Mouse (Mus musculus) heart, postnatal 14 days (tissue): Measurements from ENCODE around the gene Med27. TPM values are rescaled to one million over a fixed set of nuclear protein-coding genes. Genes with fewer than 3 reads are reported as not detected.

Experiments
- DNase-seq, 2 experiments: peaks; one replicate each; pipeline ENCODE4 v3.0.0; 2021 to 2022
- intact Hi-C: fragments of 180-260 bp; cut with DNase I; formaldehyde crosslinking; loops from one replicate; pipeline ENCODE4 v1.15.1; 2025
- total RNA-seq, 2 experiments: library from RNA; stranded (reverse); gene quantifications; 2 replicates each; pipeline ENCODE4 v1.2.3; 2021

The Med27 gene
- total RNA-seq, 2 experiments from 2014 or later: 15.2 to 15.5 TPM

DNA sequence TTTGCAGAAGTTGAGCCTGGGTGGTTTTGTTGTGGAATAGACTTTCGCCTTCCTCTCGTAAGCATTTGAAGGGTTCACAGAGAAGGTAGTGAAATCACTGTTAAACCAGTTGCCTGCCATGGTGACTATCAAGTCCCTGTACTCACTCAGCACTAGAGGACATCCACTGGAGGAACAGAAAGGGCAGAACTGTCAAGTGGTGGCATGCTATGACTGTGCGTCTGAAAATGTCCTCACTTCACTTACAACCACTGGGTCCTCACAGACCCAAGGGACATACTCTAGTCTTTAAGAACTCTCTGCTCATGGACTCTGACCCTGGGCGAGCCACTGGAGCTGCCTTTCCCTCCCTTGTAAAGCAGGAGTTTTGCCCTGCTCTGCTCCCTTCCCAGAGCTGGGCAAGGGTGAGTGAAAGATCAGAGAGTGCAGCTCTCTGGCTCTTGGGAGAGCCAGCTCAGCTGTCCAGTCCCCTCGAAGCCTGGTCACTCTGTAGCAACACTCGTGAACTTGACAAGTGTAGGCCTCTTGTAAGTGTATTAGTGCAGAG is 116.5 kb downstream of the Med27 start:
- DNase-seq: no peak
- intact Hi-C loops: no loop called here

DNA sequence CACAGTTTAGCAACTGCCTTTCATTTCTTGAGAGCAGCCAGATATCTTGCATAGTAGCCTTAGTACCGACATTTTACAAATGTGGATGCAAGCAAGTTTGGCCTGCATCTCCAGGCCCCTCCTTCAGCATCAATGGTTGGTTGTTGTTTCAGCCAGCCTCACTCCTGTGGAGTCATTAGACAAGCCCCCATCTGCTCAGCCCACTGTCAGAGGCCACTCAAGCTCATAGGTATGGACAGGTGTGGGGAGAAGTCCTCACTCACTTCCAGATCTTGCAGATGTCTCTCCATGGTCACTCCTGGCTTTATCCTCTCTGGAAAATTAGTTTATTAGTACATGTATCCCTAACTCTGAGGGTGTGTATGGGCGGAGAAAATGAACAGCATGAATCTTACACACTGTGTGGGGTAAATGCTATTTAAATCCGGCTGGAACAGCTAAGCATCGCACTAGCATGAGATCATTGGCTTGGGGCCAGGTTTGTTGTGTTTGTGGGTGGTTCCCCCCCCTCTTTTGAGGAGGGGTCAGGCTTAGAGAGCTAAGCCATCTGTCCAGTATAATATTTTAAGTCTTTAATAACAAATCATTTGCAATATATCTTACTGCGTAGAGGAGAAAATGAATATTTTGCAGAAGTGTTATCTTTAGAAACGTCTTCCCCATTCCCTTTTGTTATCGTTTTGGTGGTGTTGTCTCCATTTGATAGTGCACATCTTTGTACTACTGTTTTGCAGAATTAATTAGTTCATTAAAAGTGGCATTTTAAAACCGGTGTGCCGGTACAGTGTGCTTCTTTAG is 118.4 kb downstream of the Med27 start:
- DNase-seq: peak in 1 of 2 experiments; percentile 46
- intact Hi-C loops: no loop called here

DNA sequence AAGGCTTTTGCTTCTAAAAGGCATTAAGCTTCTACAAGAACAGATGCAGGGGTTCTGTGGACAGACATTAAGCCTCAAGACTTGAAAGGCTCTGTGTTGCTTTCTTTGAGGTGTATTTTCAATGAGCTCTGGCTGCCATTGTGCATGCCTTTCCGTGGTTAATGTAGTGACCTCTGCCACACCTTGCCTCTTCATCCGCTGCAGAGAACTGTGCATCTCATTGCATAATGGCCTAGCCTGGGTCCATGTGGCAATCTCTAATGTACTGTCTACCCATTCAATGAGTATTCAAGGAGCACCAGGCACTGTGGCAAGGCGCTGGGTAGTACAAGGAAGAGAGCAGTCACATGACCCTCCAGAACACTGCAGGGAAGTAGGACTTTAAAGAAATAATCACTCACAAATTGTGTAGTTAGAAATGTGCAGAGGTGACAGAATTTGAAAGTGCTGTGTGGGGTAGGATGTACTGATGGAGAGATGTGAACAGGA is 119.1 kb downstream of the Med27 start:
- intact Hi-C loops: no loop called here
- DNase-seq: no peak

DNA sequence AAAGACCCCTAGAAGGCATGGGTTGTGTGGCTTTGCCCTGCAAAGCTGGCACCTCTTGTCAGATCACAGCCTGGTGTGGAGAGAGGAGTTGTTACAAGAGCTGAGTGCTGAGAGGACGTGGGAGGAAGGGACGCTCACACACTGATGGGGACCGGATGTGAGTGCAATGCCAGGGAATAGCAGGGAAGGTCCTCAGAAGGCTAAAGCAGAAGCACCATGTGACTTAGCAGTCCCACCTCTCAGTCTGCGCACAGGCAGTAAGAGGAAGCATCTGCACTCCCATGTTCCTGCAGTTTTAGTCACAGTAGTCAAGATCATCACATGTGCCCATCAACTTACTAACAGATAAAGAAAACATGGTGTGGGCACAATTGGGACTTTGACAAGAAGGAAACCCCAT is 119.8 kb downstream of the Med27 start:
- DNase-seq: peak in 1 of 2 experiments; percentile 20
- intact Hi-C loops: no loop called here

DNA sequence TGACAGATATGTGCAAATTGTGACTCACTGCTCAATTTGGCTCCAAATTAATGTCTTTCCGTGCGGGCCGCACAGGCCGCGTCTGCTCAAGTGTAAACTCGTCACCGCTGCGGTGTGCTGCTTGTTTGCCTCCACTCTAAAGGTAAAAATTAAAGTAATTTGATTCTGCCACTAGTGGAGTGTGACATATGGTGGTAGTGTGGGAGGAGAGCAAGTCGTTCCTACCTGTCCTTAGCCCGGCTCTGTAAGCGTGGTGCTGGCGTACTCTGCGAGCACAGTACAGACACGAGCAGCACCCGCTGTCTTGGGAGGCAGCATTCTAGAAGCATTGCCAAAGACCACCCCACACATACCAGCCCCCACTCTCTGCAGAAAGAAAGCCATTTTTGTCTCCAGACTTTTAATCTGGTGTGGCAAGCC is 121.9 kb downstream of the Med27 start:
- intact Hi-C loops: no loop called here
- DNase-seq: no peak

- DNase-seq: no peak
- intact Hi-C loops: no loop called here
Observed at GRCm38 (mm10) chr2:29472952-29473437, 126.4 kb downstream of the Med27 start.

DNA sequence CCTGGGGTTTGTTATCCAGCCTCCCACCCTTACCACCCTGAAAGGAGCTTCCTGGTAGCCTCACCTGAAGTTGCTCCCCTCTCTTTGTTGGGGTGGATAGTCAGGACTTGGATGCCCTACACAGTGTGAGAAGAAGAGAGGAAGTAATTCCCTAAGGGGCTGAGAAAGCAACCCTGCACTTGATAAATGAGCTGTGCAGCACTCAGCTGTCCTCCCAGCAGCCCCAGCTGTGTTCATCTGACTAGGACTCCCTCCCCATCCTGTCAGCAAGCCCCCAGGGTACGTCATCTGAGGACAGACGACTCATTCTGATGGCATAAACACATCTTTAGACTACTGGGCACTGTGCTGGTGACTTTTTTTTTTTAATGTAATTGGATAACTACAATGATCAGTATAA is 127.3 kb downstream of the Med27 start:
- intact Hi-C loops: no loop called here
- no peak for DNase-seq

DNA sequence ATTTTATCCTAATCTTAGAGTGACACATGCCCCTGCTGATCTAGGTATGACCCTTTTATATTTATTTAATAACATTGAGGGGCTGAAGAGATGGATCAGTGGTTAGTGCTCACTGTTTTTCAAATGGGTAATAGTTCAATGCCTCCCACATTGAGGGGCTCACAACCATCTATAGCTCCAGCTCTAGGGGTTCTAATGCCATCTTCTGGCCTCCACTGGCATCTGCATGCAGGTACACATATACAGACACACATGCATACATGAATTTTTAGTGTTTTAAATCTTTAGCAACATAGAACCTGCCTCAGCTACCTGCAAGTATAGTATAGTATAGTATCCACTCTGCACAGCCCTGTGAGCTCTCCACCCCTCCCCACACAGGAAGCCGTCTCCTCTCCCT is 130.1 kb downstream of the Med27 start:
- intact Hi-C loops: no loop called here
- DNase-seq: no peak

GRCm38 (mm10) chr2:29481856-29482255 is 135.2 kb downstream of the Med27 start:
- no peak for DNase-seq
- intact Hi-C loops: no loop called here

- intact Hi-C loops: no loop called here
- no peak for DNase-seq
Observed at GRCm38 (mm10) chr2:29482979-29483718, 136.5 kb downstream of the Med27 start.

DNA sequence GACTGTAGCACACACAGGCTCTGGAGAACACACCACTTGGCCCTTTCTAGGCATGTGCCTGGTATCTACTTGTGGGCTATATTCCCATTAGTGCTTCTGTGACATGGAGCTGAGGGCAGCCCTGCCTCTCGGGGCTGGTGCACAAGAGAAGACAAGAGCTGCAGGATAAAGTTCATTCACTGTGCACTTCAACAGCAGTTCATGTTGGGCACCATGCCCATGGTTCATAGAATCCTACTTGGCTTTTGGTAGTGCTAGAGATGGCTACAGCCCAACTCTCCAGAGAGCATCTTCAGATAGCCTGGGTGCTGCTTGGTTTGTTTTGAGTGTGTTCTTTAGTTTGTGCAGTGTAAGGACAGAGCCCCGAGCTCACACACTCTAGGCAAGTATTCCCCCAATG is 138.9 kb downstream of the Med27 start:
- peak in 1 of 2 experiments; percentile 34 for DNase-seq
- intact Hi-C loops: no loop called here

GRCm38 (mm10) chr2:29486491-29486890 is 139.9 kb downstream of the Med27 start:
- intact Hi-C loops: no loop called here
- no peak for DNase-seq

GRCm38 (mm10) chr2:29487652-29488051 is 141.0 kb downstream of the Med27 start:
- DNase-seq: no peak
- intact Hi-C loops: no loop called here

DNA sequence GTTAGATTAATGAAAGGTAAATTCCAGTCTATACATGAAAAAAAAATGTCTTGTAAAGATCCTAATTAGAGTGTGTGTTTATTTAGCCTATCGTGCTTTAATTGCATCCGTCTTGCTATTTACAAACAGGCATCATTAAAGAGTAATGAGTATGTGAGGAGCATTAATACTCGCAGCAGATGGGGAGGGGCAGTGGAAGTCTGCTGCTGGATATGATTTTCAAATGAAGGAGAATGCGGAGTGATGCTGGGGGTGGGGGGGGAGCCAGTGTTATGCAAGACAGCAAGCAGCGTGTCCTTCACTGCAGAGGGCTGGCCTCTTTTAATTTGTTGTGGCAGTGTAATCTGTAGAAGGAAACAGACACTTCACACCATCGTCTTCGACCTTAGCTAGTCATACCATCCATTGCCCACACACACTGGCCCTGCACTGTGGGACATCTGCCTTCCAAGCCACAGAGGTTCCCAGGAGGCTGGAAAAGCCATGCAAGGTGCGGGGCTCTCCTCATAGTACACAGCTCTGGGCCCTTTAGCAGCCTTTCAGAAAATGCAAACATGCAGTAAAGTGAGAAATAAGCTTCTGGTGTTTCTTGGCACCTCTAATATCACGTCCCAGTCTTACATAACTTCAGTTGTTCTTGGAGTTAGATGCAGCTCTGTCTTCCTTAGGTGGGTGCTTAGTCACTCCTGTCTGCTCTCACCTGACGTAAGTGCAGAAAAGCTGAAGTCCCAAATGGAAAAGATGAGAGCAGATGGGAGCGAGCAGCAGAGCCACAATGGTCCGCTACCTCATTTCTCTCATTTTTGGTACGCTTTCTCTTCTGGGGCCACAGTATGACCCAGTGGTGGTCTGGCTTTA is 142.0 kb downstream of the Med27 start:
- DNase-seq: no peak
- intact Hi-C loops: no loop called here

- no peak for DNase-seq
- intact Hi-C loops: no loop called here
Observed at GRCm38 (mm10) chr2:29491656-29492055, 145.0 kb downstream of the Med27 start.

DNA sequence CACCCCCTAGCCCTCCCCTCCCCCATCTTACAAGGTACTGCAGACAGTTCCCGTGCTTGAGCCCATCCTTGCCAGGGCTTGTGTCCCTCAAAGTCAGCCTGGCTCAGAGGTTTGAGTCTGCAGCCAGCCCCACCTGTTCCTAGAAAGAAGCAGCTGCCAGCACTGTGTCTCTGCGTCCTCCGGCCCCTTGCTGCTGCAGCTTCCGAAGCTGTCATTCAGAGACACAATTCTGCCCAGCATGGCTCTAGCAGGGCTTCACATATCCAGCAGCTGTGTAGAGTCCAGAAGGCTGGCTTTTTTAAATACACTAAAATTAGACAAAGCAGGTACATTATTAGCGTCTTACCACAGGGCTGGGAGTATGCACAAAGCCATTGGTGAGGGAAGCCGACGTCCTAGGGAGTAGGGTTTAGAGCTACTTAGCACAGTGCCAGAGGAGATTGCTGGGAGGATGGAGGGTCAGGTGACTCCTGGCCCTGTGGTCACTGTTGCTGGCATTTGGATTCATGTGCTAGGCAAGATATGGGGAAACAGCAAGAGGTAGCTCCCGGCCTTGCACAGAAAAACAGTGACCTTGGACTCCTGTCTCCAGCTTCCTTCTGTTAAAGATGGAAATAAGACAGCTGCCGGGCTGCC is 146.9 kb downstream of the Med27 start:
- DNase-seq: peak; percentile 22 to 32
- intact Hi-C loops: no loop called here

- intact Hi-C loops: no loop called here
- DNase-seq: no peak
Observed at GRCm38 (mm10) chr2:29495271-29495670, 148.7 kb downstream of the Med27 start.

- no peak for DNase-seq
- intact Hi-C loops: no loop called here
Observed at GRCm38 (mm10) chr2:29500601-29501350, 154.2 kb downstream of the Med27 start.

DNA sequence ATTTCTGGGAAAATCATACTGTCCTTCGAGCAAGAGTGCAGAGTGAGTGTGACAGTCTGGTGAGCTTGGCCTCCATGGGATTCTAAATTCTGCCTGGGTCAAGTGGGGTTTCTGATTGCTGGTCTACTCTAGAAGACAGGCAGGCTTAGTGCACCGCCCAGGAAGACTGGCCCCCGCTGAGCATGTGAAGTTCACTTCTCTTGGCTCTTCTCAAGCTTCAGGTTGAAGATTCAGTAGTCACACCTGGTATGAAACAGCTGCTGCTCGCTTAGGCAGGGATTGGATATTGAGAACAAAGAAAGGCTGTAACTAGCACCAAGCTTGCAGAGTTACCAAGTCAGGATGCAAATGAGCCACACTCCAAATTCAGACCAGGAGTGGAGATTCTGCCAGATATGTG is 154.8 kb downstream of the Med27 start:
- intact Hi-C loops: no loop called here
- DNase-seq: no peak
